Mouse (Mus musculus) cerebellum, adult 11-12 months (tissue): ENCODE measurements around the gene Rasgrp3.
A peak's percentile ranks its signal among the peaks of the same experiment; 100 is the strongest.
"Not testable (repeated sequence)": the region's sequence is repeated elsewhere in the genome, so short reads cannot be mapped to it uniquely, and the experiment has no call there.

Experiments used
- DNase-seq: peaks from one replicate; pipeline ENCODE4 v3.0.0; 2022

Rasgrp3 gene

DNA sequence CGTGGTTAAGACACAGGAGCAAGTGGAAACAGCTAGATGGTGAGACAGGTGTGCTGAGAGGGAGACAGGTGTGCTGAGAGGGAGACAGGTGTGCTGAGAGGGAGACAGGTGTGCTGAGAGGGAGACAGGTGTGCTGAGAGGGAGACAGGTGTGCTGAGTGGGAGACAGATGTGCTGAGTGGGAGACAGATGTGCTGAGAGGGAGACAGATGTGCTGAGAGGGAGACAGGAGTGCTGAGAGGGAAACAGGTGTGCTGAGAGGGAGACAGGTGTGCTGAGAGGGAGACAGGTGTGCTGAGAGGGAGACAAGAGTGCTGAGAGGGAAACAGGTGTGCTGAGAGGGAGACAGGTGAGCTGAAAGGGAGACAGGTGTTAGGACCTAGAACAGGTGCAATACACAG lies 27.5 kb downstream of the Rasgrp3 start:
- not testable (repeated sequence) for DNase-seq

GRCm38 (mm10) chr17:75463645-75464044 lies 27.9 kb downstream of the Rasgrp3 start:
- DNase-seq = no peak

DNA sequence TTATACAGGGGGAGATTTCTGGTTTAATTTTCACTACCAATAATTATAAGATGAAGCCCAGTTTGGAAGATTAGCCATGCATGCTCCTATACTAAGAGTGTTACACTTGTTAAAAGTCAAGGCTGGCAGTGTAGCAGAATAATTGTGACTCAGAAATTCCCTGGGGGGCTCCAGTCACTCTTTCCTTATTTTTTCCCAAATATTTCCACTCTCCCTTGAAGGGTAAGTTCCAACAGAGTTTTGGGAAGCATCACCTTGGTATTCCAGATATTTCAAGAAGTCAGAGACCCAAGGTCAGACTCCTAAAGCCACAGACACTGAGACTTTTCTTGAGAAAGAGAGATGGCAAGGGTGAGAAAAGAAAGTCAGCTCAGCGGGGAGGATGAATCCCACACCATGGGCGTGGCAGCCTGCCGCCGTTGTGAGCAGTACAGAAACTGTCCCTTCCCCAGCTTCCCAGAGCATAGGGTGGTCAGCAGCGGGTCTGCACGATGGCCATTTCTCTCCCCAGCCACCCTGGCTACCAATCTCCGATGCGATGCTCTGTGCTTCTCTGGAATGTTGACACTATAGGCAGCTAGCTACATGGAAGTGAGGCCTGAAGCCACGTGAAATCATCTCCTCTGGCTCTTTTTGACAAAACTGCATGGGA lies 28.8 kb downstream of the Rasgrp3 start:
- no peak for DNase-seq

DNA sequence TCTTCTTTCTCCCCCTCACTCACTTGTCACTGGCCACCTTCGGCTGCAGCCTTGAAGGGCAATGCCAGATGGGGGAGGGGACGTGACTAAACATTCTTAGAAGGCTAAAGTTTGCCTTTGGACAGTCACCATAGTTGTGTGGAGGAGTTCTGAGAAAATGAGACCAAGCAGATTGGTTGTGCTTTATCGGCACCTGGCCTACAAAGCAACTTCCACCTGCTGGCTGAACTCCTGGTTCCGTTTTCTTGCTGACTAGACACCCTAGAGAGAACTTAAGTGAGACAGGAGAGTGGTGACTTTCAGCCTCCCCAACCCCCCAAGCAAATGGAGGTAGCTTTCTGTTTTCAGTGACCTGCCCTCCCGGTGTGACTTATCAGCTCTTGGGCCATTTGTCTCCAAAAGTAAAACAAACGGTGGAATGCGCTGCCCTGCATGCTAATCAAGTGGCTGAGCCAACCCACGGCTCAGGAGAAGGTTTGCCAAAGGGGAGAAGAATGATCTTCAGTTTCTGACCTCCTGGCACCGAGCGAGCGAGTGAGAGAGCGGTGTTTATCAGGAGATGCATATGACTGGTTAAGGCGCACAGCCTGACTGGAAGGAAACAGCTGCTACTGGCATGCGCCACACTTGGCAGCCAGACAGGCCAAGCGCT lies 29.4 kb downstream of the Rasgrp3 start:
- peak; percentile 24 for DNase-seq

DNA sequence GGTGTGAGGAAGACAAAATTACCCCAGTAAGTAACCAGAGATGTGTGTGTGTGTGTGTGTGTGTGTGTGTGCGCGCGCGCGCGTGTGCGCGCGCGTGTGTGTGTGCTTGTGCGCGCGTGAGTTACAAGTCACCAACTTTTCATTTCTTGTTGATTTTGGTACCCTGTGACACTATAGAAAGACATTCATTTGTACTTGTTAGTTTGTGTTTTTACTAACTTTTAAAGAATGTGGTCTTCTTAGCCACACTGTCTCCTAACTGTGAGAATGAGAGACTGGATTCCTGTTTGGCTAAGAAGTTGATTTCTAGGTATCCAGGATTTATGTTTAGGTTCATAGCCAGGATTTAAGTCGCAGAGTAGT lies 29.9 kb downstream of the Rasgrp3 start:
- no peak for DNase-seq

GRCm38 (mm10) chr17:75466948-75467347 lies 31.3 kb downstream of the Rasgrp3 start:
- no peak for DNase-seq

DNA sequence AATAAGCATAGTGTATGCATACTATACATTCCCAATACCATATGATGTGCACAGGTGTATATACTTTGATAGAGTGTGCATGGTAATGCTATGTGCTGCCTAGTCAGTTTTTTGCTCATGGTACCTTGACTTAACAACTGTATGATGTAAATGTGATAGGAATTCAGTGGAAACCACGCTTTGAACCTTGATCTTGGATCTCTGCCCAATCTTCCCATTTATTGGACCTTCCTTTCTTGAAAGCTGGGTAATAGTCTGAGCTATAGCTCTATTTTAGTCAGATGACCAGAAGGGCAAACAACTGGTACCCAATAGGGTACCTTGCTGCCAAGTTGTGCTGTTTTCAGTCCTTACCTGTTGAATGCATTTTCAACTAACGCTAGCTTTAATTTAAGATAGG lies 31.8 kb downstream of the Rasgrp3 start:
- no peak for DNase-seq

DNA sequence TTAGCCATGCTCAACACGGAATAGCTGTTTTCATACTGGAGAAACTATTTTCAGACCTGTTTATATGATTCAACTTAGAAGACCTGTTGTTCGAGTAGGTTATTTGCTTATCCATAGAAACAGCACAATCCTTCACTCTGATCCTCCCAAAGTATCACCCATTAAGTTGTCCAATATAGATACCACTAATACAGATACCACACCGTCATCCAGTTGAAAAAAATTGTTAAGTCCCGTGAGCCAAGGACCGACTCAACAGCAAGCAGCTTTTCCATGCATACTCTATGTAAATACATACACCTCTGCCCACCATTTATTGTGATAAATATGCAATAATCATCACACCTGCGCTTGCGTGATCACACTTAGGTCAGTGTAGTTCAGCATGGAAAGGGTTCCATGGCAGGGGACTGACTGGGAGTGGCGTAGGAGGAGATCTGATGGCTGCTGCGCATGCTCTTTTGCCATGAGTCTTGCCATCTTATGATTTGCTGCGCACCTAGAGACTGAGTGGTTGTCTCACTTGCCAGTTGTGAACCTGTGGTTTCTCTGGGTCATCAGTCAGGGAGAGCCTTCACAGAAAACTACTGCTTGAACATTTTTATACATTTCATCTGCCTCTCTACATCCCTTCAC lies 32.9 kb downstream of the Rasgrp3 start:
- no peak for DNase-seq

DNA sequence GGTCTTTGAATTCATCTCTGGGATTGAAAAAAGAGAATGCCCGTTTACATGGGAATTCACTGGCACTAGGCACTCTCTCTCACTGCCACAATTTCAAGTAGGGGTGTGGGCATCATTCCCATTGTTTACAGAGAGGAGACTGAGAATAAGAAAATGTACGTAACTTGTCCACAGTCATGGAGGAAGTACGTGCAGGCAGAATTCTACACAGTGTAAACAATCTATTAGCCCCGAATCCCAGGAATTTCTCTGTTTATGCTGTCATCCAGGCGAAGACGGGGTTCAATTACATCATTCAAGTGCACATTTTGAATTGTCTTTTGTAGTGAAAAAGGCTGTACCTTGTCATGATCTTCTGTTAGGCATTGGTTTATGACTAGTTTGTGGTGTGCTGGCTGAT lies 34.6 kb downstream of the Rasgrp3 start:
- DNase-seq = no peak

GRCm38 (mm10) chr17:75470885-75471610 lies 35.4 kb downstream of the Rasgrp3 start:
- DNase-seq = no peak

- DNase-seq = no peak
Observed at GRCm38 (mm10) chr17:75471644-75472253, 36.1 kb downstream of the Rasgrp3 start.

DNA sequence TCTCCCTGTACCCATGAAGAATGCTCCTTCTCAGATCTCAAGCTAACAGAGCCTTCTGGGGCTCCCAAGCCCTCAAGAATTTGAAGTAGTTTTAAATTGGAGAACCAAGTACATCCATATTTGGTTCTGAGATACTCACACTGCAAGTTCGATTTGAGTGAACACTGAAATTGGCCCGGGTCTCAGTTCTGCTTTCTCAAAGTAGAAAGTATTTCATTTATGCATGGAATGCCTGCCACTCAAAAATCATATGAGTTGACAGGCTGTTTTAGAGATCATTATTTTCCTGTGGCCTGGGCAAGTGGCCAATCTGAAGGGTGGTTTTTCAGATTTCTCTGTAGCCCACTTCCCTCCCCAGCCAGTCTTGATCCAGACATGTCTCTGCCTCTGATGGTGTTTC lies 36.7 kb downstream of the Rasgrp3 start:
- no peak for DNase-seq

GRCm38 (mm10) chr17:75475985-75476384 lies 40.3 kb downstream of the Rasgrp3 start:
- DNase-seq = no peak

GRCm38 (mm10) chr17:75476736-75477416 lies 41.2 kb downstream of the Rasgrp3 start:
- no peak for DNase-seq

DNA sequence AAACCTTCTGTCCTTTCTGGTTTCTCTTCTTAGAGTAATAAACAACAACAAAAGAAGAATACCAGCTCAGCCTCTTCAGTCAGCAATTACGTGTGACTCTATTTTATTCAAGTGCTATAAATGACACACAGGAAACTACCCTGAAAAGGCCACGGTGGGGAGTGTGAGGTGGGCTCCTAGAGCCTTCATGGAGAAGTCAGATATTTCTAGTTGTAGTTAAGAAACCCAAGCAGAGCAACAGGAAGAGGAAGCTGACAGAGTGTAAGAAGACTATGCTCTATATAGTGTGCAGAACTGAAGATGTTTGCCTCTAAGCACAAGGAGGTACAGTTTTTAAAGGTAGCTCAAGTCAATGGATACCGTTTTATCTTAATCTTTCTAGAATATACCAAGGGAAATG lies 42.0 kb downstream of the Rasgrp3 start:
- no peak for DNase-seq

GRCm38 (mm10) chr17:75478836-75479235 lies 43.1 kb downstream of the Rasgrp3 start:
- DNase-seq = no peak

- no peak for DNase-seq
Observed at GRCm38 (mm10) chr17:75479663-75480062, 44.0 kb downstream of the Rasgrp3 start.

DNA sequence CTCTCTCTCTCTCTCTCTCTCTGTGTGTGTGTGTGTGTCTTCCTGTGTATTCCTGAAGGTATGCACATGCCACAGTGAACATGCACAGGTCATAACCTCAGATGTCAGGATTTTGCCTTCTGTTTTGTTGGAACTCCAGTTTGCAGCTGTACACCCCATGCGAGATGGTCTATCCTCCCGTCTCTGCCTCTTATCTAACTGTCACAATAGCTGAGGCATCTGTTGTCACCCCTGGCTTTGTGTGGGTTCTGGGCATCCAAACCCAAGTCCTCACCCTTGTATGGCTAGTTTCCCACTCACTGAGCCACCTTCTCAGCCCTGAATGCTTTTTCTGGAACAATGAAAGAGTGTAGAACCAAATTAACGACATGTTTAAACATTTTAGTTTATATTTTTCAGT lies 44.7 kb downstream of the Rasgrp3 start:
- DNase-seq = no peak

DNA sequence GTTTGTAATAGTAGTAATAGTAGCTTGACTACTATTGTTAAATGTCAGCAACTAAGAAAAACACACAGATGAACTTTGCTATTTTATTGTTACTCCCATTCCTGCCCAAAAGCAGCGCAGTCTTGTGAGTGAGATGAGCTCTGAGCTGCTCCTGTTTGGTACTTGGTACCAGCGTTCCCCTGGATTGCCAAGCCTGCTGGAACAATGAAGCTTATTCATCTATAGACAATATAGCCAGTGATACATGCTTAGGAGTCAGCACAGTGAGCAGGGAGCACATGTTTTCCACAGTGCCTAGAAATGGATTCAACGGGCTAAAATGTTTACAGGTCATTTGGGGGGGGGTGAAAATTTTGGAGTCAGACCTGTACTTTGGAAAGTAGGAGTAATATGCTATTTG lies 50.5 kb downstream of the Rasgrp3 start:
- peak; percentile 8 for DNase-seq

GRCm38 (mm10) chr17:75495213-75495612 lies 59.5 kb downstream of the Rasgrp3 start:
- DNase-seq = no peak

GRCm38 (mm10) chr17:75498241-75498651 lies 62.5 kb downstream of the Rasgrp3 start:
- no peak for DNase-seq

- no peak for DNase-seq
Observed at GRCm38 (mm10) chr17:75503031-75503430, 67.3 kb downstream of the Rasgrp3 start.

DNA sequence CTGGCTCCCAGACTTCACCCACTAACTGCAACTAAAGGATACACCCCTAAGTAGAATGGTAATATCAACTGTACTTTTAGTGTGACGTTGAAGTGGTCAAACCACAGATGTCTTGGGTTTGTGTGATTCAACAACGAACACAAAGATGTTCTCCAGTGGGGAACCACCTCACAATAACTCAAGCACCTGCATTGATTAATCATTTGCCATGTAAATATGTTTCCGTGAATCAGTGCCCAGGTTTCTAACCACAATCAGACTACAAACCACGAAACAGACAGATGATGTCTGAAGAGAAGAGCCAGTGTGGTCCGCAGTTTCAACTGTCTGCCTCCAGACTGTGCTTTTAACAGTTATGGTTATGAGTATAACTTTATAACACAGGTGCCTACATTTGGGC lies 69.4 kb downstream of the Rasgrp3 start:
- no peak for DNase-seq
